Mouse (Mus musculus) layer of hippocampus, adult 2 months (tissue): Measurements from ENCODE around the gene Olfr107. TPM values are rescaled to one million over a fixed set of nuclear protein-coding genes. Genes with fewer than 3 reads are reported as not detected.

Experiments
- DNase-seq, 2 experiments: peaks; one replicate each; pipeline ENCODE4 v3.0.0; 2022; ENCODE audit warnings: low spot score in 2 of 2
- H3K27ac ChIP-seq: fragments of 200-600 bp; 2 replicates; pipeline ENCODE4 v1.8.1; 2022
- H3K4me3 ChIP-seq: fragments of 200-600 bp; 2 replicates; pipeline ENCODE4 v1.8.1; 2022; ENCODE audit warnings: mild to moderate bottlenecking
- CTCF ChIP-seq: fragments of 200-600 bp; conservative IDR thresholded peaks from 2 replicates; pipeline ENCODE4 v1.8.1; 2022; ENCODE audit warnings: antibody characterized with exemption, mild to moderate bottlenecking, moderate library complexity
- long read RNA-seq, 2 experiments: library from polyadenylated mRNA; stranded (forward); transcript quantifications; one replicate each; pipeline ENCODE4 v2.0.0; 2021; ENCODE audit warnings: borderline mapping rate in 2 of 2
- total RNA-seq, 2 experiments: library from RNA; stranded (reverse); gene quantifications; 2 replicates each; pipeline ENCODE4 v1.2.3; 2021

The Olfr107 gene
- not detected for total RNA-seq
- long read RNA-seq, experiment 1 = 0 reads
- long read RNA-seq, experiment 2 = 0 reads

- no peak within 1 kb of the TSS for H3K4me3 ChIP-seq
- no peak for DNase-seq
- no peak within 1 kb of the TSS for H3K27ac ChIP-seq
- no peak for TF ChIP-seq CTCF
Measured at GRCm38 (mm10) chr17:37398926-37399325, at the start of gene Olfr107. Gene Olfr107, plus strand, starts transcription at chr17:37399226.

- DNase-seq = no peak
- Histone ChIP-seq H3K4me3 (no peak within 1 kb of the TSS), H3K27ac (no peak within 1 kb of the TSS)
- no peak for TF ChIP-seq CTCF
Measured at GRCm38 (mm10) chr17:37359282-37359681, 39.7 kb upstream of the Olfr107 start, which contains the start of gene Olfr104-ps. Gene Olfr104-ps, plus strand, starts transcription at chr17:37359582.

GRCm38 (mm10) chr17:37378733-37379132 is 20.3 kb upstream of the Olfr107 start, which contains the start of gene Olfr105-ps:
Gene Olfr105-ps, plus strand, starts transcription at chr17:37379033.
- TF ChIP-seq CTCF = no peak
- no peak within 1 kb of the TSS for H3K27ac ChIP-seq
- H3K4me3 ChIP-seq = no peak within 1 kb of the TSS
- DNase-seq = no peak

GRCm38 (mm10) chr17:37390093-37390492 is 8.9 kb upstream of the Olfr107 start, which contains the start of gene Olfr106-ps:
Gene Olfr106-ps, plus strand, starts transcription at chr17:37390393.
- Histone ChIP-seq H3K27ac (no peak within 1 kb of the TSS), H3K4me3 (no peak within 1 kb of the TSS)
- TF ChIP-seq CTCF = no peak
- no peak for DNase-seq

GRCm38 (mm10) chr17:37413380-37413779 is 14.4 kb downstream of the Olfr107 start:
- H3K27ac ChIP-seq = no peak overlapping the region
- no peak for DNase-seq
- no peak for TF ChIP-seq CTCF
- no peak overlapping the region for H3K4me3 ChIP-seq

- Histone ChIP-seq H3K27ac (no peak within 1 kb of the TSS), H3K4me3 (no peak within 1 kb of the TSS)
- DNase-seq = no peak
- TF ChIP-seq CTCF = no peak
Measured at GRCm38 (mm10) chr17:37445180-37445579, 46.2 kb downstream of the Olfr107 start, which contains the start of gene Olfr108. Gene Olfr108, plus strand, starts transcription at chr17:37445480.

Other genes starting within 250 kb of the Olfr107 start
- not detected for gene Olfr93, start 237.7 kb upstream of the Olfr107 start, total RNA-seq
- not detected for gene Ubd, start 205.3 kb upstream of the Olfr107 start, total RNA-seq
- gene Olfr94, start 198.2 kb upstream of the Olfr107 start, total RNA-seq = not detected
- not detected for gene Olfr95, start 186.1 kb upstream of the Olfr107 start, total RNA-seq
- gene Olfr96, start 179.1 kb upstream of the Olfr107 start, total RNA-seq = not detected
- gene Olfr97, start 161.9 kb upstream of the Olfr107 start, total RNA-seq = not detected
- gene Olfr98, start 135.5 kb upstream of the Olfr107 start, total RNA-seq = not detected
- 1 to 10 TPM; 2.4 to 3.4 TPM for gene H2-M3, start 129.0 kb upstream of the Olfr107 start, total RNA-seq
- not detected for gene Olfr99, start 115.8 kb upstream of the Olfr107 start, total RNA-seq
- gene Olfr101, start 94.9 kb upstream of the Olfr107 start, total RNA-seq = not detected
- gene Olfr102, start 82.2 kb upstream of the Olfr107 start, total RNA-seq = not detected
- gene Olfr103, start 59.5 kb upstream of the Olfr107 start, total RNA-seq = not detected
- not detected for gene Olfr104-ps, start 39.6 kb upstream of the Olfr107 start, total RNA-seq
- not detected for gene Olfr105-ps, start 20.2 kb upstream of the Olfr107 start, total RNA-seq
- not detected for gene Olfr106-ps, start 8.8 kb upstream of the Olfr107 start, total RNA-seq
- gene Olfr108, start 46.3 kb downstream of the Olfr107 start, total RNA-seq = not detected
- not detected for gene Olfr109, start 59.7 kb downstream of the Olfr107 start, total RNA-seq
- gene H2-M2, start 84.3 kb downstream of the Olfr107 start, total RNA-seq = not detected
- gene Olfr110, start 93.2 kb downstream of the Olfr107 start, total RNA-seq = not detected
- not detected for gene Olfr111, start 108.8 kb downstream of the Olfr107 start, total RNA-seq
- gene Olfr112, start 170.2 kb downstream of the Olfr107 start, total RNA-seq = not detected
- not detected for gene Olfr113, start 178.4 kb downstream of the Olfr107 start, total RNA-seq
- gene Olfr114, start 193.5 kb downstream of the Olfr107 start, total RNA-seq = not detected
- not detected for gene Olfr115, start 227.9 kb downstream of the Olfr107 start, total RNA-seq
- not detected for gene Olfr116, start 228.0 kb downstream of the Olfr107 start, total RNA-seq